Mouse (Mus musculus) naive thymus-derived CD4-positive, alpha-beta T cell, adult 5 months (primary cell): ENCODE measurements around the gene En2. TPM values are rescaled to one million over a fixed set of nuclear protein-coding genes. Genes with fewer than 3 reads are reported as not detected.

Experiments
- polyA plus RNA-seq: library from polyadenylated mRNA; unstranded; fragments of 100-300 nt; shearing (Covaris generic); gene quantifications from one replicate; pipeline ENCODE4 v1.2.1, GENCODE M21; 2017

Gene En2
- not detected for polyA plus RNA-seq

DNA sequence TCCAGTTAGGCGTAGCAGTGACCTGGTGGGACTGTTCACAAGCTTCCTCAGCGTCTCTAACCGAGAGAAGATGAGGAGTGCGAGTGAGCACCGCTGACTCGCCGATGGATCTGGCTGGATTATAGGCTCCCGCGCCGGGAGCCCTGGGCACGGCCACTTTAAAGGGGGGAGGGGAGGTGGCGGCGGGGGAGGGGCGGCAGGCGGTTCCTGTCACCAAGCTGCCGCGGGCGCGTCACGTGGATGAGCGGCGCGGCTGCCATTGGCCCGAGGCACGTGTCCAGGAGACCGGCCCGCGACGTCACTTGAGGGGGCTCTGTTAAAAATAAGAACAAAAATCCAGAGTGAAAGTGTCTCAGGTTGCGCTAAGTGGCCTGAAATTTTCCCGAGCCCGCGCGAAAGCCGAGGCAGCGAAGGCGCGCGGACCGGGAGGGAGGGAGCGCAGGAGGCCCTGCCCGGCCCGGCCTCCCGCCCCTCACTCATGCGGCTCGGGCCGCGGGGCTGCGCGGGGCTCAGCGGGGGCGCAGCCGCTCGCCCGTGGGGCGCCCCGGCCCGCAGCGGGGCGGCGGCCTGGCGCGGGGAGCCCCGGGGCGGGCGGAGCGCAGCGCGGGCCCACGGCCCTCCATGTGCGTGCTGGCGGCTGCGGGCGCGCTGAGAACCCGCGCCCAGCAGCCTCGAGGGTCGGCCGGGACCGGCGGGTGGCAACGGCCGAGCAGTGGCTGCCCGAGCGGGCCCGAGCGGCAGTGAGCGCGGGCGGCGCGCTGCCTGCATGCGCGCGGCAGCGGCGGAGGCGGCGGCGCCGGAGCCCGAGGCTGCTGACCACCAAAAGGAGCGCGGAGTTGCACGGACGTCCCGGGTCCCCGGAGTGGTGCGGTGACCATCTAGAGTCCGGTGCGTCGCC is at the start of gene En2:
Gene En2 (plus strand): TSS at position 337 of the 898 bp plus-strand sequence.

Other genes with a start within 250 kb of the En2 start
- gene Insig1, start 94.3 kb upstream of the En2 start, polyA plus RNA-seq: 89.8 TPM
- not detected for gene Cnpy1, start 80.1 kb downstream of the En2 start, polyA plus RNA-seq
- 123 TPM for gene Rbm33, start 151.4 kb downstream of the En2 start, polyA plus RNA-seq